Mouse (Mus musculus): Measurements from ENCODE around the gene Gm7030.
"Not testable (repeated sequence)": the region's sequence is repeated elsewhere in the genome, so short reads cannot be mapped to it uniquely, and the experiment has no call there.

DNA sequence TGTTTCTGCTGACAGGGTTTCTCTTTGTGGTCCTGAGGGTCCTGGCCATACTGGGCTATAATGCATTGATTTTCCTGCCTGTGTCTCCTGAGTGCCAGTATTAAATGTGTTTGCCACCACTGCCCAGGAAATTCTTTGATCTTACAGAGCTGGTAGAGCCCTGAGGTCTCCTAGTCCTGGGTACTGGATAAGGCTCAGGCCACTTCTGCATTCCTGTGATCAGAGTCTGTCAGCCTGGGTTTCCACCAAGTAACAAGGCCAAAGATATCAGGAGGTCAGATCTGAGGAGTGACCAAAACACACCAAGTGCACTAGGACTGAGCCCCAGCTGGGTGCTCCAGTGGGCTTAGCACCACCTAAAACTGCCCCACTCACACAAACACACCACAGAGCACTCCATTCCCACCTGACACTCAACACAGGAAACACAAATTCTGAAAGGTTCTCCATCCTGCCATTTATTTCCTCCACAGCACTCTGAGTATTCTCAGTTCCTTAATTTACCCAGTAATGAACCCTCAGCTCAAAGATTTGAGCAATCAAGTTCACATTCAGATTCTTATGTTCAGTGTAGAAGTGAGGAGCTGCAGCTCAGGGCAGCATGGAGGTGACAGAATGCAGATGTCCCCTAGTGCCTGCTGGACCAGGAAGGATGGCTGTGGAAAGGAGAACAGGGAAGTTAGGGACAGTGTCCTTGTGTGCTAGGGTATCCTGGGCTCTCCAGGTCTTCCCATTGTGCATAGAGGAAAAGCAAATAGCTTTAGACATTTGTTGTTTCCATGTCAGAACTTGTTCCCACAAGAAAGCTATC is 6.4 kb upstream of the Gm7030 start:
- TF ChIP-seq CTCF (IDR thresholded peaks at IDR 0.05; ENCODE audit: control insufficient read depth, insufficient read depth, insufficient read length); MYOG (IDR thresholded peaks at IDR 0.05; ENCODE audit: control insufficient read depth, extremely low read depth, insufficient read length): not testable (repeated sequence)
